Mouse (Mus musculus) spleen, adult 2 months (tissue): ENCODE data around the gene Ogfrl1.

Source experiments
- CTCF ChIP-seq: fragments of 200-500 bp; IDR thresholded peaks from 2 replicates; pipeline ENCODE4 v1.5.1; 2011; ENCODE audit warnings: mild to moderate bottlenecking, inconsistent platforms; ENCODE audit not compliant: insufficient read depth, insufficient read length, insufficient replicate concordance; ENCODE audit errors: extremely low read depth
- POLR2A ChIP-seq: fragments of 200-500 bp; IDR thresholded peaks from 2 replicates; pipeline ENCODE4 v1.6.1; 2011; ENCODE audit warnings: low read depth, low read length, inconsistent platforms

GRCm38 (mm10) chr1:23332192-23332591 lies 65.4 kb downstream of the Ogfrl1 start:
- TF ChIP-seq POLR2A: no peak
- TF ChIP-seq CTCF: no peak
